In genomic region chr5:125341459-125342090, GRCm38 (mm10) we compare ENCODE assay signal across 8 mouse cellular contexts. TPM values are rescaled to one million over a fixed set of nuclear protein-coding genes. Genes with fewer than 3 reads are reported as not detected.
DNase-seq lines count a peak whose midpoint lies in the region; ATAC-seq and TF ChIP-seq lines count a peak whose summit lies in the region.

No protein-coding gene starts in this region.

- no peaks in the 10 kb centered on the region for H3K9me3 ChIP-seq in heart, embryonic 12.5 days (replicated peaks)
- no peaks in the 10 kb centered on the region for H3K9me3 ChIP-seq in hindbrain, embryonic 15.5 days
- no peaks in the 10 kb centered on the region for H3K9me3 ChIP-seq in midbrain, embryonic 14.5 days (ENCODE audit: control insufficient read depth, low read length)

- peaks cover 45% of the 10 kb centered on the region for H3K4me1 ChIP-seq in heart, embryonic 12.5 days (replicated peaks)
- peaks cover 33% of the 10 kb centered on the region for H3K4me1 ChIP-seq in bone marrow macrophage, adult 2 months (ENCODE audit: control insufficient read depth, insufficient read depth, low read length)
- peaks cover 39% of the 10 kb centered on the region for H3K4me1 ChIP-seq in hindbrain, embryonic 15.5 days (replicated peaks)
- peaks cover 19% of the 10 kb centered on the region for H3K4me1 ChIP-seq in midbrain, embryonic 14.5 days (ENCODE audit: control insufficient read depth, insufficient read depth, low read length)

- ATAC-seq in heart, embryonic 12.5 days (ENCODE audit: insufficient number of reproducible peaks, low FRiP score) = peak; percentile 59
- peak; percentile 33; the same call in 1 of the 2 replicates for ATAC-seq in hindbrain, embryonic 15.5 days (ENCODE audit: low FRiP score, low read depth)
- no peak for ATAC-seq in midbrain, embryonic 14.5 days (ENCODE audit: low FRiP score, low TSS enrichment)

- H3K27ac ChIP-seq in heart, embryonic 12.5 days (ENCODE audit: poor library complexity, severe bottlenecking) = peak overlapping the region; percentile 61
- H3K27ac ChIP-seq in bone marrow macrophage, adult 2 months (ENCODE audit: insufficient read depth, low read depth, low read length) = peak overlapping the region; percentile 46
- H3K27ac ChIP-seq in hindbrain, embryonic 15.5 days (replicated peaks) = no peak overlapping the region
- no peak overlapping the region for H3K27ac ChIP-seq in midbrain, embryonic 14.5 days (replicated peaks; ENCODE audit: low read depth, low read length)

- TF ChIP-seq CTCF in bone marrow macrophage, adult 2 months (IDR thresholded peaks at IDR 0.05; ENCODE audit: low read depth, low read length) = no peak

- H3K9ac ChIP-seq in heart, embryonic 12.5 days = peak overlapping the region; percentile 83
- H3K9ac ChIP-seq in hindbrain, embryonic 15.5 days = peak overlapping the region; percentile 59
- peak overlapping the region; percentile 58; the same call in 1 of the 2 replicates for H3K9ac ChIP-seq in midbrain, embryonic 14.5 days (replicated peaks; ENCODE audit: low read length)

- H3K4me3 ChIP-seq in heart, embryonic 12.5 days = peak overlapping the region; percentile 74
- H3K4me3 ChIP-seq in bone marrow macrophage, adult 2 months (ENCODE audit: insufficient read depth, low read length) = peak overlapping the region; percentile 93
- H3K4me3 ChIP-seq in hindbrain, embryonic 15.5 days = peak overlapping the region; percentile 87
- H3K4me3 ChIP-seq in midbrain, embryonic 14.5 days (replicated peaks; ENCODE audit: low read depth, low read length) = peak overlapping the region; percentile 62

- DNase-seq in heart, postnatal 14 days = no peak
- DNase-seq in midbrain, embryonic 14.5 days = no peak
- DNase-seq in cerebellum, adult 11 months = no peak
- DNase-seq in natural killer cell, adult 2 months (ENCODE audit: low spot score in 2 of 2) = no peak
- DNase-seq in kidney, postnatal 14 days = no peak

- peak overlapping the region; percentile 98 for H3K4me2 ChIP-seq in heart, embryonic 12.5 days
- peak overlapping the region; percentile 87 for H3K4me2 ChIP-seq in hindbrain, embryonic 15.5 days
- peak overlapping the region; percentile 90 for H3K4me2 ChIP-seq in midbrain, embryonic 14.5 days (ENCODE audit: low read length)

- intact Hi-C loops in heart, postnatal 14 days (cut with DNase I) = no loop called here

- 14% methylated on average over 14 of the region's 14 CpGs for WGBS in heart, embryonic 12.5 days
- 56% methylated on average over 14 of the region's 14 CpGs for WGBS in hindbrain, embryonic 15.5 days
- WGBS in midbrain, embryonic 14.5 days = 55% methylated on average over 14 of the region's 14 CpGs

- no peaks in the 10 kb centered on the region for H3K36me3 ChIP-seq in heart, embryonic 12.5 days
- no peaks in the 10 kb centered on the region for H3K36me3 ChIP-seq in hindbrain, embryonic 15.5 days
- H3K36me3 ChIP-seq in midbrain, embryonic 14.5 days (ENCODE audit: control insufficient read depth, insufficient read depth, low read length) = no peaks in the 10 kb centered on the region

- H3K27me3 ChIP-seq in heart, embryonic 12.5 days (replicated peaks) = no peaks in the 10 kb centered on the region
- no peaks in the 10 kb centered on the region for H3K27me3 ChIP-seq in hindbrain, embryonic 15.5 days
- peaks cover 12% of the 10 kb centered on the region; the same call in 1 of the 2 replicates for H3K27me3 ChIP-seq in midbrain, embryonic 14.5 days (ENCODE audit: control insufficient read depth, insufficient read depth, low read length)

- no peak for TF ChIP-seq POLR2A in bone marrow macrophage, adult 2 months (IDR thresholded peaks at IDR 0.05; ENCODE audit: borderline replicate concordance, low read depth, low read length)

RNA-seq across cellular contexts. Expression of gene Scarb1, which starts 0.7 kb away (rescaled TPM):
- 74.3 and 75.2 TPM in 2 replicates for polyA plus RNA-seq in heart, embryonic 12.5 days (2016; fragmentation: Nextera tagmentation; extraction: Ambion mirVana)
- 10 to 100 TPM; 60.1 to 77.5 TPM for total RNA-seq in heart, postnatal 14 days (2021)
- polyA plus RNA-seq in bone marrow macrophage, adult 2 months (2012; ENCODE audit: insufficient read depth, insufficient read length, missing spikeins) = 101 and 120 TPM in 2 replicates
- 46.6 and 52.4 TPM in 2 replicates for polyA plus RNA-seq in hindbrain, embryonic 15.5 days (2015; fragmentation: Nextera tagmentation; extraction: Ambion mirVana)
- polyA plus RNA-seq in midbrain, embryonic 14.5 days (2014; fragmentation: Nextera tagmentation; extraction: Ambion mirVana) = 22.8 and 26.8 TPM in 2 replicates

RNA-seq across cellular contexts. Expression of gene Gm10382, which starts 47.5 kb away (rescaled TPM):
- 0.28 and 0.67 TPM in 2 replicates for polyA plus RNA-seq in heart, embryonic 12.5 days (2016; fragmentation: Nextera tagmentation; extraction: Ambion mirVana)
- total RNA-seq in heart, postnatal 14 days (2021) = under 1 TPM in 1 of 2 experiments, not detected in 1; 0.24 TPM
- not detected in 2 replicates for polyA plus RNA-seq in bone marrow macrophage, adult 2 months (2012; ENCODE audit: insufficient read depth, insufficient read length, missing spikeins)
- 0.56 and 0.65 TPM in 2 replicates for polyA plus RNA-seq in hindbrain, embryonic 15.5 days (2015; fragmentation: Nextera tagmentation; extraction: Ambion mirVana)
- 0.42 and 0.58 TPM in 2 replicates for polyA plus RNA-seq in midbrain, embryonic 14.5 days (2014; fragmentation: Nextera tagmentation; extraction: Ambion mirVana)

RNA-seq across cellular contexts. Expression of gene Ubc, which starts 48.4 kb away (rescaled TPM):
- polyA plus RNA-seq in heart, embryonic 12.5 days (2016; fragmentation: Nextera tagmentation; extraction: Ambion mirVana) = 840 and 852 TPM in 2 replicates
- total RNA-seq in heart, postnatal 14 days (2021) = 1,000 to 10,000 TPM in 1 of 2 experiments, 100 to 1,000 TPM in 1; 947 to 1,009 TPM
- polyA plus RNA-seq in bone marrow macrophage, adult 2 months (2012; ENCODE audit: insufficient read depth, insufficient read length, missing spikeins) = 808 and 810 TPM in 2 replicates
- 1,393 and 1,417 TPM in 2 replicates for polyA plus RNA-seq in hindbrain, embryonic 15.5 days (2015; fragmentation: Nextera tagmentation; extraction: Ambion mirVana)
- 1,251 and 1,332 TPM in 2 replicates for polyA plus RNA-seq in midbrain, embryonic 14.5 days (2014; fragmentation: Nextera tagmentation; extraction: Ambion mirVana)

Comparison
In these comparisons a context has a peak if more than half of its experiments do, and no peak if none do; other contexts are left out.
1. H3K27ac ChIP-seq: peak in heart, embryonic 12.5 days (single experiment) and bone marrow macrophage, adult 2 months (single experiment); none in hindbrain, embryonic 15.5 days (single experiment) and midbrain, embryonic 14.5 days (single experiment).
2. Peak in every context shown above with its lines, with median percentiles within 50 percentile points of each other: H3K4me2 ChIP-seq, H3K4me3 ChIP-seq and H3K9ac ChIP-seq.